8 mouse cellular contexts compared by ENCODE assay signal in the genomic region with DNA sequence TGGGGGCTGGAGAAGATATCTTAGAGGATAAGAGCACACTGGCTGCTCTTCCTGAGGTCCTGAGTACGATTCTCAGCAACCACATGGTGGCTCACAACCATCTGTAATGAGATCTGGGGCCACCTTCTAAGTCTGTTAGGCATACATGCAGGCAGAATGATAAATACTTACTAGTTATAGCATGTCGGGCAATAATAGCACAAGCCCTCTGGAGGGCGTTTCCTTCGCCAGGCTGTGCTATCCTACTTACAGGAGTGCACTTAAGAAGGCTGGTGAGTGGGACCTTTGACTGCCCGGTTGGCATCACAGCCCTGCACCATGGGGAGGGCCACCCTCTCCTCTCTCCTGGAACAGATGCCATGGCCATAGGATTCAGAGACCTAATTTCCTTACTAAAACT.
DNase-seq lines count a peak whose midpoint lies in the region; ATAC-seq lines count a peak whose summit lies in the region.

No protein-coding gene starts in this region.

- peak overlapping the region; percentile 68 for H3K4me2 ChIP-seq in embryonic facial prominence, embryonic 12.5 days (replicated peaks)

- ATAC-seq in embryonic facial prominence, embryonic 12.5 days (ENCODE audit: insufficient number of reproducible peaks, insufficient read depth, low FRiP score, low TSS enrichment): no peak
- peak; percentile 53 to 67 for ATAC-seq in hematopoietic stem cell, adult 5-6 weeks (replicated peaks in 1 of 2; ENCODE audit: insufficient read depth in 1 of 2, low FRiP score in 2 of 2, low TSS enrichment in 1 of 2, low read depth in 1 of 2, poor library complexity in 2 of 2, severe bottlenecking in 2 of 2)

- intact Hi-C loops in left cerebral cortex, postnatal 4 days (cut with DNase I): no loop called here

- peak overlapping the region; percentile 98 for H3K27ac ChIP-seq in embryonic facial prominence, embryonic 12.5 days

- peak overlapping the region; percentile 87 for H3K9ac ChIP-seq in embryonic facial prominence, embryonic 12.5 days

- 4% methylated on average over 5 of the region's 5 CpGs for WGBS in embryonic facial prominence, embryonic 12.5 days

- peaks cover 24% of the 10 kb centered on the region for H3K4me1 ChIP-seq in embryonic facial prominence, embryonic 12.5 days

- no peaks in the 10 kb centered on the region for H3K27me3 ChIP-seq in embryonic facial prominence, embryonic 12.5 days
- H3K27me3 ChIP-seq in splenic B cell, adult 2 months (ENCODE audit: control insufficient read depth, insufficient read depth, low read length, poor library complexity, severe bottlenecking): no peaks in the 10 kb centered on the region; the same call in 1 of the 2 replicates

- H3K9me3 ChIP-seq in embryonic facial prominence, embryonic 12.5 days: no peaks in the 10 kb centered on the region

- DNase-seq in adrenal gland, postnatal 10 days: peak; percentile 56
- DNase-seq in adrenal gland, postnatal 25 days: no peak
- peak; percentile 56 for DNase-seq in Muller cell, postnatal 12 days (ENCODE audit: inconsistent ontology term)
- DNase-seq in left cerebral cortex, postnatal 4 days: peak; percentile 40
- DNase-seq in mesoderm, embryonic 11.5 days (ENCODE audit: low read depth, low spot score): peak; percentile 72
- DNase-seq in splenic B cell, adult 2 months (ENCODE audit: low read depth, low spot score): peak; percentile 77

- peak overlapping the region; percentile 79 for H3K4me3 ChIP-seq in embryonic facial prominence, embryonic 12.5 days

- H3K36me3 ChIP-seq in embryonic facial prominence, embryonic 12.5 days: 0 out of 2 replicates have a peak, but pooled peaks cover 6% of the 10 kb centered on the region
- no peaks in the 10 kb centered on the region for H3K36me3 ChIP-seq in splenic B cell, adult 2 months (ENCODE audit: control insufficient read depth, insufficient read depth, low read length, poor library complexity, severe bottlenecking)
